Mouse (Mus musculus) bone marrow, adult 2 months (tissue): Measurements from ENCODE around the gene Pgghg.

Source experiments
- CTCF ChIP-seq: fragments of 200-500 bp; IDR thresholded peaks from 2 replicates; pipeline ENCODE4 v1.5.1; 2011; ENCODE audit warnings: low read length, control low read depth; ENCODE audit not compliant: control insufficient read depth, insufficient read depth
- POLR2A ChIP-seq: fragments of 200-500 bp; IDR thresholded peaks from 2 replicates; pipeline ENCODE4 v1.6.1; 2011; ENCODE audit warnings: low read depth, mild to moderate bottlenecking, control low read depth, low read length, borderline replicate concordance; ENCODE audit not compliant: control insufficient read depth

DNA sequence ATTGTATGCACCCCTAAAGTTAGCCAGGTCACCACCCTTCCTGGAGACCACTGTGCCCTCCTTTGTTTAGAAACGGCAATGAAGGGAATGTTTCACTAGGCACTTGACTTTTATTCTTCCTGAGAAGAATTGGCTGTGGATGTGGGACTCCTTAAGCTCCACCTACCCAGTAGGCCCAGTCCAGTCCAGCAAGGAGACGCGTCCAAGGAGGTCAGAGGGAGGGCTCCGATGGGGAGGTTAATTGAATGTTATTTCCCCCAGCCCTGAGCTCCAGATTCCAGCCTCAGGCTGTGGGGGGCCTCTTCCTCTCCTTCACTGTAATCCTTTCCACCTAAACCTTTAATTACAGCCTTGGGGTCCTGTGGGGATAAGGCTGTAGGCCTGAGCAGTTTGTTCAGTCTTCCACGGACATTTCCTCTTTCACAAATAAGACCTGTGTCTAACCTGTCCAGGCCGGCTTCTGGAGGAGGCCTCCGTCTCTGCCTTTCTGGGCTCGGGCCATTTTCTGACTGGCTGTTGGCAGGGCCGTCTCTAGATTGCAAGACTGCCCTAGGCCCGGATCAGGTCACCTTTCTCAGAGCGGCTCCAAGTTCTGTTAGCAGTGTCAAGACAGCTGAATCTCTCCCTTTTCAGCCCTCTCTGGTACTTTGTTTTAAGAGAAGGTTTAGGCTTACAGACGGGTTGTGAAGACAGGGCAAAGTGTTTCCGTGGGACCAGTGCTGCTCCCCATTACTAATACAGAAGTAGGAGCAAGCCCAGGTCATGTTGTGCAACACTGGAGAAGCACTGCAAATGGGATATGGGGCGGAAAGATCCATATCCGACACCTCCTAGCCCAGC, 38.9 kb upstream of the Pgghg start:
- TF ChIP-seq POLR2A (no peak), CTCF (no peak)
